Mouse (Mus musculus) olfactory bulb, adult 2 months (tissue): ENCODE measurements at regions not wholly inside any gene's neighbourhood (a gene's known extent, or its start where the extent isn't known, plus 50 kb on each side); places are given as distances from the start of the nearest gene placed in this dataset.

Source experiments
- CTCF ChIP-seq: fragments of 200-500 bp; IDR thresholded peaks from 2 replicates; pipeline ENCODE4 v1.5.1; 2012; ENCODE audit warnings: low read depth, mild to moderate bottlenecking, low read length, moderate library complexity; ENCODE audit not compliant: insufficient read depth
- POLR2A ChIP-seq: fragments of 200-500 bp; IDR thresholded peaks from 2 replicates; pipeline ENCODE4 v1.6.1; 2012; ENCODE audit warnings: mild to moderate bottlenecking, low read depth, low read length, moderate library complexity; ENCODE audit not compliant: insufficient read depth

GRCm38 (mm10) chr1:137903351-137903750, 272.2 kb downstream of the Ptprc start:
- TF ChIP-seq CTCF (no peak), POLR2A (no peak)
